Mouse (Mus musculus) induced T-regulatory cell, adult 2 months (primary cell): ENCODE data around the gene Epha2.

Experiments
- DNase-seq: peaks from one replicate; pipeline ENCODE4 v3.0.0-alpha.2; 2012; ENCODE audit warnings: low read depth

Epha2 gene

DNA sequence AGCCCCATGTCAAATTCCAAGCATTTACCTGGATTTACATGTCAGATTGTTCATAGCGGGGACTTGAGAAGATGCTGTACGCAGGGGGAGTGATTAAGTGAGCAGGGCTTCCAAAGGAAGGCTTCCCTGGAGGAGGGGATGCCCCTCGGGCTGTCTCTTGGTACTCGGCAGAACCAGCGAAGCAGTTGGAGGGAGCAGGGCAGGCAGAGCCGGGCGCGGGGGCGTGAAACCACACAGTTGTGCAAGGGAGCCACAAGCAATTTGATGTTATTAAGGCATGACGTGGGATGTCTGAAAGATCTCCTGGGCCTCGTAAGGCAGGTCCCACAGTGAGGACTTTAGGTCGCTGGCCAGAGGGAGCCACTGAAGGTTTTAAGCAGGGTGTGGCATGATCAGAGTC is 28.9 kb downstream of the Epha2 start:
- peak; percentile 12 for DNase-seq

DNA sequence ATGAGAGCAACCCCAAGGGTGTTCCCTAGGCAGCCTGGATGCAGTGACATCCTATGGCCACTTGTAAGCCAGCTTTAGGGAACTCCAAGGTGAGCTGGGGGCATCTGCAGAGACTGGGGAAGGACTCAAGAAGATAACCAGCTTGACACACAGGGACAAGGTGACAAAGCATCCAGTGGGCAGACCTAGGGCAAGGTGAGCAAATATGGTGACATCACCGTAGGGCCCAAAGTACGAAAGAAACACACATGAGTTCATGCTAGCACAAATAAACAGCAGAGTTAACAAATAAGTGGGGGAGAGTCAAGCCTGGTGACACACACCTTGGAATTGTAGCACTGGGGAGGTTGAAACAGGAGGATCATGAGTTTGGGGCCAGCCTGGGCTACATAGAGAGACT is 30.4 kb downstream of the Epha2 start:
- no peak for DNase-seq

DNA sequence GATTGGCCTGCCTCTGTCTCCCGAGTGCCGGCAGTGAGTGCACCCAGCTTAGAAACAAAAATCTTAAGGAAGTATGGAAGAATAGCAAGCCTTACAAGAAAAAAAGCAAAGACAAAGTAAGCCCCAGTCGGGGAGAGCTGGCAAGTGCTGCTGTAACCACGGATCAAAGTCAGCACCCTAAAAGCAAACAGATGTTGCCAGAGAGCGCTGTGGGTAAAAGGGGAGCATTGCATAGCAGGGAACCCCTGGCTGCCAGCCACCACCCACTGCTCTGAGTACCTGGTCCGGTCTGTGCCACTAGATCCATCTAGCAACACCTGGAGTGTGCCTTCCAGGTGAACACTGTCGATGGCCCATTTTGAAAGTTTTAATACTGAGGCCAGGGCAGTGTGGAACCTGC is 31.2 kb downstream of the Epha2 start:
- DNase-seq = no peak

DNA sequence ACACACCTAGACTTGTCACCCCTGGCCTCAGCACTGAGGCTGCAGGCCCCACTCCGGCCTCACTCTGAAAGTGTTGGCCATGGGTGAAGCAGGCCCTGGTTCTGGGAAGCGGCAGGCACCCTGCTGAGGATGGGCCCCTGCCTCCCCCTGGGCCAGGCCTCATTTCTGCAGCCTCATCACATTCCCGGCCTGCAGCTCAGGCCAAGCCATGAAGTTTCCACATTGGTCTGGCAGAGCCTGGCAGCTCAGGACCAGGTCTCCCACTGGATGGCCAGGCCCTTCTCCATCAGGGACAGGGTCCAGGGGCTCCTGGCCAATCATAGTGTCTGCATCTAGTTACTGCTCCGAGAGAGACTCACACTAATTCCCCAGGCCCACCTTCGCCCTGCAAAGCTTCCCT is 33.7 kb downstream of the Epha2 start:
- DNase-seq = no peak

DNA sequence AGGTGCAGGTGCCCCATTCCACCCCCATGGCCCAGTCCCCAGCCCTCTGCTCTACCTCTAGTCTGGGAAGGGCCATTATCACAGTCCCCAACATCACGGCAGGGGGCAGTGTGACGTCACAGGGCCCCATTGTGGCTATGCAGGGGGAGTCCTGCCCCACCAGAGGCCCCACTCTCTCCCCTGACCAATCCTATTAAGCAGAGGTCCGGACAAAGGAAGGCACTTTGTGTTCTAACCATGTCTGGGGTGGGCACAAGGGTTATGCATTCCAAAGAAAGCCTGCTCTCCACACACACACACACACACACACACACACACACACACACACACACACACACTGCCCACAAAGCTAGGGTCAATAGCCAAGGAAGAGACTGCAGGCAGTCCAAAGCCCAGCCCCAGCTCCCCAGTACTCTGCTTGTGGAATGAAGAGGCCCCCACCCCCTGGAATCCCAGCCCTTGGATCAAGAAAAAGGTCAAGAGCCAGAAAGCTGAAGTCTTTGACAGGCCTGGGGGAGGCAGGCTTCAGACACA is 34.3 kb downstream of the Epha2 start:
- DNase-seq = no peak

GRCm38 (mm10) chr4:141336196-141336595 is 35.2 kb downstream of the Epha2 start:
- DNase-seq = no peak

DNA sequence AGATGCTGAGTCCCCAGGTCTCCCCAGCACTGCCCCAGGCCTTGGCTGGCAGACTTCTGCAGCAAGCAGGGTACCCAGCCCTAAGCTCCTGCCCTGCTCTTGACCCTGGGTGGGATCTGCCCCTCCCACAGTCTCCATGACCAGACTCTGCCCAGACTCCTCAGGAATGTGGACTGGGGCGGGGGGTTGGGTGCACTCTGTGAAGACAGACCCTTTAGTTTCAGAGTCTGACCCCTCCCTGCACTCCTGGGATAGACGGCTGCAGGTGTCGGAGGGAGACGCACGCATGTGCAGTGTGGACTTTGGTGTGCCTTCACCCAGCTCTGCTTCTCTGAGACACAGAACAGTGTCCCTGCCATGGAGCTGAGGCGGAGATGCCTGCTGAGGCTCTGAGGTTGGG is 36.9 kb downstream of the Epha2 start:
- DNase-seq = no peak

GRCm38 (mm10) chr4:141338853-141339252 is 37.8 kb downstream of the Epha2 start:
- no peak for DNase-seq

GRCm38 (mm10) chr4:141341477-141341876 is 40.4 kb downstream of the Epha2 start:
- DNase-seq = no peak

- no peak for DNase-seq
Observed at GRCm38 (mm10) chr4:141343515-141343914, 42.5 kb downstream of the Epha2 start.

GRCm38 (mm10) chr4:141345219-141345618 is 44.2 kb downstream of the Epha2 start:
- DNase-seq = no peak

DNA sequence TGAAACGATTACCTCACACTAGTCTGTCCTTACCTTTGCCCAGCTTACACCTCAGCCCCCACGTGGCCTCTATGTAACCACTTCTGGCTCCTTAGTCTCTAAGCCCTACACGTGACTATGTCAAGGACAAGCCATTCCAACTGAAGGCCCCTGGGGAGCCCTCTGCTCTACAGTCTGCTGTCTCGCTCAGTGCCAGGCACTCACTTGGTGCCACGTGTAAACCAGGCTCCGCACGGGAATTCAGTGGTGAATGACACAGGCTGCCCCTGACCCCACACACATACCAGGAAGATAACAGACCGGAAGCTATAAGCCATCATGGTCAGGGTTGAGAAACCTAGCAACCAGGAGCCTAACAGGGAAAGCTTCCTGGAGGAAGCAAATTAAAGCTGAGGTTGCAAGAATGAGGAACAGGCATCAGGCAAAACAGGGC is 46.3 kb downstream of the Epha2 start:
- DNase-seq = no peak

DNA sequence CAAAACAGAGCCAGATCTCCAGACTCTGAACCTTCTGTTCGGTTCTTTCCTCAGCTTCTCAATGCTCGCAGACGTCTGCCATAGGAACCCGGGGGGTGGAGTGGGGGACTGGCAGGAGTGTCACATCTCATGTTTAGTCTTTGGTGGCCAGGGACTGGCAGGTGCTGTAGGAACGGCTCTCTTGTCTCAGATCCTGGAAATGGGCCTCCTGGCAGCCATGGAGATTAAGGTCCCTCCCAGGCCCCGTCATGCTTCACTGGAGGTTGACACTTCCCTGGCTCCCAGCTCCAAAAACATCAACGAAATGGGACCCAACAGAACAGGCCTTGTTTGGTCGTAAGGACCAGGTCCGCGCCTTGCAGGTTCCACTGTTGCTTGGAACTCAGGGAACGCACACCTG is 47.6 kb downstream of the Epha2 start:
- no peak for DNase-seq

- no peak for DNase-seq
Observed at GRCm38 (mm10) chr4:141350015-141350414, 49.0 kb downstream of the Epha2 start.

DNA sequence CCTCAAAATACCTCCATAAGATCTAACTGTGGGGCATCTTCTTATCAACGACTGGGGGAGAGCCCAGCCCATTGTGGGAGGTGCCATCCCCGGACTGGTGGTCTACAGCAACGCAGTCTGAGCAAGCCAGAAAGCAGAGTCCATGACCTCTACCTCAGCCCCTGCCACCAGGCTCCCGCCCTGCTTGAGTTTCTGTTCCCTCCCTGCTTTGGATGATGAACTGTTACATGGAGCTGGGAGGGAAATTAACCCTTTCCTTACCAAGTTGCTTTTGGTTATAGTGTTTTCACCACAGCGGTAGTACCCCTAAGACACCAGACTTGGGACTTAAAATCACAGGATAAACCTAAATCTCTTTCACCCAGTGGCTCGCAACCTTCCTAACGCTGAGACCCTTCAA is 50.9 kb downstream of the Epha2 start:
- no peak for DNase-seq

- no peak for DNase-seq
Observed at GRCm38 (mm10) chr4:141352986-141353385, 51.9 kb downstream of the Epha2 start.

DNA sequence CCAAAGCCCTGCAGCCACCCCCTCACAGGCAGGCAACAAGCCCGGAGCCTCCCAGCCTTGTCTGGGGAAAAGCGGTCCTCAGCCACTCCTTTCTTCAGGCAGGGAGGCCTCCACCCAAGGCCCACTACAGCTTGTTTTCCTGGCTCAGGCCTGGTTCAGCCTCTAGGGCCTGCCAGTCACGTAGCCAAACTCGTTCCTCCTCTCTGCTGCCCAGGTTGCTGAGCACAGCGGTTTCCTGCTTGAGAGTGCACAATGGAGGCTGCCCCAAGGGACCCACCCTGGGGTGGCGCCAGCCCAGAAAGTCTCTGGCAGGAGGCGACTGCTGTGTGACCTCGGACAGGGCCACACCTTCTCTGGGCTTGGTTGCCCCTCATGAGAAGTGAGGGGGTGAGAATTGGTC is 52.8 kb downstream of the Epha2 start:
- DNase-seq = no peak

DNA sequence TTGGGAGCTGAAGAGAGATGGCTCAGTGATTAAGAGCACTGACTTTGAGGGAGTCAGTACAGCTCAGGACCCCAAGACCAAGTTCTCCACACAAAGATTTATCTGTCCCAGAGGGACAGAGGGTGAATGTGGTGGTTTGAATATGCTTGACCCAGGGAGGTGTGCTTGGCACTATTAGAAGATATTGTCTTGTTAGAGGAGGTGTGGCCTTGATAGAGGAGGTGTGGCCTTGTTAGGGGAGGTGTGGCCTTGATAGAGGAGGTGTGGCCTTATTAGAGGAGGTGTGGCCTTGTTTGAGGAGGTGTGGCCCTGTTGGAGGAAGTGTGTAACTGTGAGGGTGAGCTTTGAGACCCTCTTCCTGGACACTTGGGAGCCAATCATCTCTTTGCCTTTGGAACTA is 56.8 kb downstream of the Epha2 start:
- peak; percentile 20 for DNase-seq

GRCm38 (mm10) chr4:141359222-141359621 is 58.2 kb downstream of the Epha2 start:
- no peak for DNase-seq

DNA sequence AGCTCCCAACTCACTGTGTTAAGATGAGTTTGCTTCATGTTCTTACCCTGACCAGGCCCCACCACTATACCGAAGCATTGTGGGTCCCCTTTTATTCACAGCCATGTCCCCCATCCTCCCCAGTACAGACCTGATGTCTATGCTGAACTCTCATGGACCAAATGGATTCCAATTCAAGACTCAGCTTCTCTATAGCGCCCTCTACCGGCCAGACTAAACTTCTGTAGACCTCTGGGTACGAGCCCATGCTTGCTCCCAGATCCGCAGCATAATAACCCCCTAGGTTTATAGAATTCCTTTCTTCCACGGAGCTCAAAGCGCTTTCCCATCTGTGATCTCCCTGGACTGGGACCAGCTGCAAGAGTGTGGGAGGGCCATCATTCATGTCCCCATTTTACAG is 59.8 kb downstream of the Epha2 start:
- peak; percentile 79 for DNase-seq

DNA sequence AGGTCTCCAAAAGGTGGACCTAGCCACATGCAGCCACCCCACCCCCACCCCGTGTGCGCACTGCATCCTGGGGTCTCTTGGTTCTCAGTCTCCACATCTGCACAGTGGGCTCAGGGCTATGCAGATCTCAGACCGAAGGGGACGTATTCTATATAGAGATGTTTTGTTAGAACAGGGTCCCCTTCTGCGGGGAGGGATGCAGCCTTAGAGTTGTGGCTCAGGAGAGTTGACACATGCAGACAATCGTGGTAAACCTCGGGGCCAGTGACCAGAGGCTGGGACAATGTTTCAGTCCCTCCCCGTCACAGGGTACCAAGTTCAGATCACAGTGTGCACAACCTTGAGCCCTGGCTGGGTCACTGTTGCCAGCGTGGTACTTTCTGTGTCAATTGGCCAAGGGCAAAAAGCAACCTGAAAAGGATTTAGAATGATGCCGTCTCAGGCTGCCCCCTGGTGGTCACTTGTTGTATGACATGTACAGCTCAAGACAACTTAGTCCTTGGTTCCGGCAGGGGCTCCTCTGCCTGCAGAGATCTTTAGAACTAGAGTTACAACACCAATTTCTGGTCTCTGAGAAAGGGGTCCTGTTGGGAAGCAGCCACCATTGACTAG is 62.0 kb downstream of the Epha2 start:
- DNase-seq = peak; percentile 89

DNA sequence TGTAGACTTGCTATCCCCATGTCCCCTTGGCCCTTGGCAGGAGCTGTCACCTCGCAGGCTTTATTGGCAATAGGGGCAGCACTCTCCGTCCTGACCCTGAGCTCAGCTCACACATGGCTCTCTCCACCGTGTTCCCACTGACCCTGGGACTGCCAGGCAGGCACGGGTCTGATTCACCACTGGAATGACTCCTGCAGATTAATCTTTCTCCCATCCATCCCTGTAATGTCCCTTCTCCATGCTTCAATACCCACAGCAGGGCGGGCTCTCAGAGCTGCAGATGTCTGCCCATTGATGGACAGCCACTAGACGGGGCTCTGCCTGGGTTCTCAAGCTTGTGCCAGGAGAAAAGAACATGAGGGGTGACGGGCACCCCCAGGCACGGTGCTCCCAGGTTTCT is 64.1 kb downstream of the Epha2 start:
- no peak for DNase-seq

- DNase-seq = no peak
Observed at GRCm38 (mm10) chr4:141365876-141366275, 64.8 kb downstream of the Epha2 start.

GRCm38 (mm10) chr4:141367997-141368791 is 67.2 kb downstream of the Epha2 start, which contains the start of gene Fam131c:
Gene Fam131c, plus strand, starts transcription at chr4:141368220.
- peak; percentile 68 for DNase-seq
